Mouse (Mus musculus) lung, postnatal 14 days (tissue): ENCODE measurements around the gene Fcer1g.

Experiments used
- DNase-seq: peaks from one replicate; pipeline ENCODE4 v3.0.0; 2021

Fcer1g gene

DNA sequence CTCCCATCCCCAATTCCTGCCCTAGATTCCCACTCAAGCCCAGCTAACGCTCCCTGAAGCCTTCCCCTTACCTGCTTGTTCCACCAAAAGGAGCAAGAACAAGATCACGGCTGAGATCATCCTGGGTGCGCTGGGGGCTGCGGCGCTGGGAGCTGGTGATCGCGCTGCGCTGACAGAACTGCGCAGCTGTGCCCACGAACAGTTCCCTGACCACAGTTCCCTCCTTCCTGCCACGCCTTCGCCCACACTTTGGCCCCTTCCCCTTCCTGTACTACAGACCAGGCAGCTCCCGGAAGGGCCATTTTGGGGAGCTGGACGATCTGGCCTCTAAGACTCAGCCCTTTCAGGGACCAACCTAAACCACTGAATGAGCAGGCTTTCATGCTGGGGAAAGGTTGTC is at the start of gene Fcer1g:
TSS of gene Fcer1g (minus strand) at position 240 of the 400 bp plus-strand sequence.
- no peak for DNase-seq

DNA sequence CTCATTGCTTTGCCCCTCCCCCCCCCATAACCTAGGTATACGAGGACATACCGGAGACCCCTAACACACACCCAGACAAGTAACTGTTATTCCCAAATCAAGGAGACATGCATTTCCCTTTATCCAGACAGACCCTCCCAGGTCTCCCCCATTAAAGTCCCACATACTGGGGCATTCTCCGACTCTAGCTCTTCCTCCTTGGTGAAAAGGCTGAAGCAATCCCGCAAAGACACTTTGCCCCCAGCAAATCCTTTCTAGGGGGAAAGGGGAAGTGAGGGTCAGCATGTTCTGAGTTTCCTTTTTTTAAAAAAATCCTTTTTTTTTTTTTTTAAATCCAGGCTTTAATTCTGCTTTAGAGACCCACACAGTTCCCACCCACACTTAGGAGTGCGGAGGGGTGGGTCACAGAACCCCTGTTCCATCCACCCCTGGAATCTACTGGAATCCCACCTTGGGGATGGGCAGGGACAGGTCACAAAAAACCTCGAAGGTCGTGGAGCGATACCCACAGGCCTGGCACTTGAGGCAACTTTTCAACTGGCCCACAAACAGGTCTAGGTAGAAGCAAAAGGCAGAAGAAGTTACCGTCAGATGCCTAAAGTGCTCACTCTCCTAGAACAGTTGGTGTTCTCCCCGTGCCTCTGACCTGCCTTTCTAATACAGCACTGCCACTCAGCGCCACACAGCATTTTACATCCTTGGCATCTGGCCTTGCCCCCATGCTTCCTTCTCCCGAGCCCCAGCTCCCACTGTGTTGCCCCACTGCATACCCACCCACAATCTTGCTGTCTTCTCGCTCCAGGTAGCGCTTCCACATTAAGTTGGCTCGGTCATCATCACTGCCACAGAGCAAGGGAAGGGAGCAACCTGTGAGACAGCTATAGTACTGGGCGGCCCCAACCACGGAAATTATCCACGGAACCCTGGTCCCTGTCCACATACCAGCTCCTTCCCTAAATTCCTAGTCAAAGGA is 49.3 kb upstream of the Fcer1g start:
- DNase-seq = no peak

DNA sequence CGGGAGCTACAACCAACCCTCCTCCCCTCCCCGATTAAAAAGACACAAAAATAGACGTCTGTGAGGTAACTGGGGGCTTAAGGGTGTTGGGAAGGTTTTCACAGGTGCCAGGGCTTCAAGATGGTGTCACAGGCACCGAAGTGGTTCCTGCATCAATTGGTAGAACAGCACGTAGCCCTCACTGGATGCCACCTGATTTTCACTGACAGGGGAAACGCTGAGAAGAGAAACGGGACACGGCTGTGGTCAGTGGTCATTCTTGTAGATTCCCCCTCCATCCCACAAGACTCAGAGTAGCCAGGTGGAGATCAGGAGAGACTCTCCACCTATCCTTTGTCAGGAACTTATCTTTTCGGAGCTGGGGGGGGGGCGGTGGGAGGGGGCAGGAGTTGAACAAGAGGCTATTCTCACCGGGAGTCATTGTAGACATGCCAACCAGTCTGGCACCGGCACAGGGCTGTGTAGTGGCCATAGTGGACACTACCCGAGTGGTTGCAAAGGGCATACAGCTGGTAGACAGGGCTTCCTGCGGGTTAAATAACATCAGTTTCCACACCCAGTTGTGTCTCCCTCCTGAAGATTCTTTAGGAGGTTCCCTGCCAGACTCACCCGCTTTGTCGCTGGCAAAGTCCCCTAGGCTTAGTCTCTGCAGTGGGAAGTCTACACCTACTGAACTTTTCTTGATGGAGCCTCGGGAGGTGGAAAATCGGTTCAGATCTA is 48.1 kb upstream of the Fcer1g start:
- DNase-seq = no peak

DNA sequence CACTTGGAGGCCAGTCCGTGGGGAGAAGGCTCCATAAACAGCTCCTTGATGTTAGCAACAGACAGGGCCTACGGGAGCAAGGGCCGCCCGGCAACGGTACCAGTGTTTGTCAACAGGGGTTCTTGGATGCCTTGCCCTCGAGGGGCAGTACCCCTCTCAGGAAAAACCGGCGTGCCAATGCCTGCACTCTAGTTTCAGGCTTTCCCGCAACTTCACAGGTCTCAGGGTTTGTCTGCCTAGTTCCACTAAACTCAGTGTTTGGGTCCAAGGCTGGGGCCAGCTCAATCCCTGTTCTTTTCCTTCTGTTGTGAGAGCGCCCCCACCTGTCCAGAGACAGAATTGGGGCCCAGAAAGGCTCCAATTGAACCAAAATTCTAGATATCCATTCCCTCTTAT is 47.4 kb upstream of the Fcer1g start:
- DNase-seq = peak; percentile 89

DNA sequence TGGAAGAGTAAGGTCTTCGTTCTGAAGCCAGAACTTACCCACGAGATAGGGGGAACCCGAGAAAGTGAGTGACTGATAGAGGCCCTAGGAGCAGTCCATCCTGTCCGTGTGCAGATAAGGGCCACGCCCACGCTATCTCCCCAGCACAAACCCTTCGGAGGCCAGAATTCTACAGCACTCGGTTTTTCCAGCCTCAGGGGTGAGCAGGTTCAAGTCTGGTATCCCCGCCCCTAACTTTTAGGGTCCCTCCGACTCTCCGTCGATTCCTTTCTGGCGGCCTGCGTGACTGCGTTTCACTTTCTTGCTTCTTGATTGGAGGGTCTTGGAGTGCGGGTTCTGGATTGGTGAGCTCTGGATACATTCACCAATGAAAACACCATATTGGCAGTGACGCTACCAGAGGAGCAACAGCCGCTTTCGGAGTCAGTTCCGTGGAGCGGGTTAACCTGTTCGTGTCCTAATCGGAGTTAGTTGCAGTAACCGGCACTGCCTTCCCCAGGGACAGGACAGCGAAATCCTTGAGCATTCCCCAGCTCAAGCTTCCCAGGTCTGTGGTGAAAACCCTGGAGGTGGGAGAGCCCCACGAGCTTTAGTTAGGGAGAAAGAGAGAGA is 46.9 kb upstream of the Fcer1g start, which contains the start of gene Ppox:
TSS of gene Ppox (minus strand) at position 271 of the 612 bp plus-strand sequence.
- DNase-seq = peak; percentile 90

DNA sequence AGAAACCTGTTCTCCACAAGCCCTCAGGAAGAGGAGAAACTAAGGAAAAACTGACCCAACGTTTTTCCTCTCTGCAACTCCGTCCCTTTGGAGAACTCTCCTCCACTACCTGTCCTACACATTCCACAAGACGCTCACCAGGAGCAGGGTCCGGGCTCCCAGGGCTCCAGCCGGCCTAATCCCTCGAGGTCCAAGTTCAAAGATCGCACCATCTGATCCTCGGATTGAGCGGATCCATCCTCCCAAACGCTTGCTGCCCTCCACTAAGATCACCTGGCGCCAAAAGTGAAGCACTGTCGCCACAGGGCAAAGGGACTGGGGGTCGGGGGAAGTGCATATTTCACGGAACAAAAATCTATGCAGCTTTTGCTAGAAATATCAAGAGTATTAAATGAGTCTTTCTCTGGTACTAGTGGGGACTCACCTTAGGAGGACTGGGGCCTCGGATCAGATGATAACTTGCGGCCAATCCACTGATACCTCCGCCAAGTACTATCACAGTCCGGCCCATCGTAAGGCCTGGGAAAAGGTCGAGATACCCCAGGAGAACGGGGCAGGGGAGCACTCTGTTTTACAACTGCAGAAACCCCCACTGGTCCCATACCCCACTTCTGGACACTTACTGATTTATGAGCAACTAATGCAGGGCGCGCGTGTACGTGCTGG is 46.2 kb upstream of the Fcer1g start:
- peak; percentile 2 for DNase-seq

DNA sequence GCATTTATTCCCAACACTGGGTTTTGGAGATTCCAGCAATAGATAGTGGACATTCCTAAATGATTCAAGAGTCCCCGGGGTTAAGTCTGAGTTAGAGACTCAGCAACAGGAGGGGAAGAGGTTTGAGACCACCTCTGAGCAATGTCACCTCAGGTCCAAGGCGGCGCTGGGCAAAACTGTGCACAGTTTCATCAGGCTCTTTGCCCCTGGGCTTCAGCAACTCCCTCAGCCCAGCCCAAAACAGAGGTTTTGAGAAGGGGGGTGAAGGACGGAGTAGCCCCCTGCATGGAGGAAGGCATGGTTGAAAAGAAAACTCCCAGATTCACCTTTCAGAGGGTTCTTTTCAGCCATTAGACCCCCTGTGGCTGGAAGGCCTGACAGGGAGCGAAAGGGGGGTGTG is 45.6 kb upstream of the Fcer1g start:
- no peak for DNase-seq

DNA sequence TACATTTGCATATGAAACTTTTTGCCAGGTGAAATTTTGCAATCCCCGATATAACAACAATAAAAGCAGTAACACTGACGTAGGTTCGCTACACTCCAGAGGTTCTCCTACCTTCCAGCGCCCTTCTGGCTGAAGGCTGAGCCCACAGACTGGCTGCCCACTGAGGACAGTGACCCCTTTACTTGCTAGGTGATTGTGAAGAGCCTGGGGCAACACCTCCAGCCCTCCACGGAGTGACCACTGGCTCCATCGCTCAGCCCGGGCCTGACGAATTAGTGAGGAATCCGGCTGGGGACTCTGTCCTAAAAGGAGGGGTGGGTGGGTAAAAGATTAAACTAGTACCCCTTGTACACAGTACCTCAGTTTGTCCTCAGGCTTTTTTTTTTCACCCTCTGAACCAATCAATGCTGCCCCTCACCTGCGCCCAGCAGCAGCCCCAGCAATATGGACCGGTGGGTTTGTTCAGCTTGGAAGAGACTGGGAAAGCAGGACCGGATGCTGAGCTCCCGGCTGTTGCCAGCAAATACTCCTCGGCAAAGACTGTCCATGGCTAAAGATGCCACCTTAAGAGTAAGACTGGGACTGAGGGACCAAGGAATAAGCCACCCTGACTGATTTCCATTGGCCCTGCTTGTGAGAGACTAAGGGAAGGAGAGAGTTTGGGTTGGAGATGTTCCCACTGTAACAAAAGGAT is 45.0 kb upstream of the Fcer1g start:
- peak; percentile 0 for DNase-seq

DNA sequence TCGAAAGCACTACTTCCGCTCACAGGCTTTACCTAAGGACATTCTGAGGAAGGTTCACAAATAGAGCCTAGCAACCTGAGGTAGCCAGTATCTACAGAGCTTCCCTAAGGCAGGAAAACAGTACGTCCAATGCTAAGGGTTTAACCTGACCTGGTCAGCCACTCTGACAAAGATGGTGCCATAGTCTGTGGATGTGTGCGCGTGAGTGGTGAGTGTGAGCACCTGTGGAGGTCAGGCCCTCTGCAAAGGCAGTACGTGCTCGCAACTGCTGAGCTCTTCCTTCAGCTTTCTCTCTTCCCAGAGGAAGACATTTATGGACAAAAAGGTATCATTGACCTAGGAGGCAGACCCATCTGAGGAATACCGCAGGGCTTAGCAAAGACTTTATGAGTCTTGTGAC is 44.3 kb upstream of the Fcer1g start:
- peak; percentile 0 for DNase-seq

DNA sequence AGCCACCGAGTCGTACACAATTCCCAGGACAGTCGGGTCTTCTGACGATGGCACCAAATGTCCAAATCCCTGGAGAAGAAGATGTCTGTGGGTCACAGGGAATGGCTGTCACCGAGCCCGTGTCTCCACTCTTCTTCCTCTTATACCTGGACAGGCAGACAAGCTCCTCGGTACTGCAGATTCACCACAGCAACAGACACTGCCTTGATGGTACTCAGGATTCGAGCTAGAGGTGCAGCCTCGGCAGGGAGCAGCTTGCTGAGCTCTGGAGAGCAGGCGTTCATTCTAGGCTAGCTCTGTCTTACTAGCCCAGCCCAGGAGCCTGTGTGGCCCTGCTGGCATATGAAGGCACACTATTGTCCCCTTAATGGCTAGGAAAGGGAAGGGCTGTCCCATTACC is 43.6 kb upstream of the Fcer1g start:
- no peak for DNase-seq

DNA sequence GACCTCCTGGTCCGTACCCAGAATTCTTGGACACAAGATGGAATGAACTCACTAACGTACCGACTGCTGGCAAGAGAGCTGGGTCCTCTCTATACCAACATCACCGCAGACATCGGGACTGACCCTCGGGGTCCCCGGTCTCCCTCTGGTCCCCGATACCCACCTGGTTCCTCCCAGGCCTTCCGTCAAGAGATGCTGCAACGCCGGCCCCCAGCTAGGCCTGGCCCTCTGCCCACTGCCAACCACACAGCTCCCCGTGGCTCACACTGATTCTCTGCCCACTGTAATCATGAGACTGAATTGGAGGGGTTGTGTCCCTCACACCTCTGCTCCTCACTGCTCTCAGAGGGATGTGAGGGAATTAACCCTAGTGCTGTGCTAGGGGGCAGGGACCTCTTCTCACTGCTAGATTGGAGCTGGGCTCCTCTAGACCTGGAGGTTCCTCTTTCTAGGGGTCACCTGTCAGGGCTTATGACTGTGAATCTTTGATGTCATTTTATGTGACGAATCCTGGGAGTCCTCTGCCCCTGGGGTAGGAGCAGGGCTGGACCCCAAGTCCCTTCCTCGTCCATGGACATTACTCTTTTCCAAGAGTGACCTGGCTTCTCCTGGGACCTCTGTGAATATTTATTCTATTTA is 42.1 kb upstream of the Fcer1g start:
- no peak for DNase-seq

DNA sequence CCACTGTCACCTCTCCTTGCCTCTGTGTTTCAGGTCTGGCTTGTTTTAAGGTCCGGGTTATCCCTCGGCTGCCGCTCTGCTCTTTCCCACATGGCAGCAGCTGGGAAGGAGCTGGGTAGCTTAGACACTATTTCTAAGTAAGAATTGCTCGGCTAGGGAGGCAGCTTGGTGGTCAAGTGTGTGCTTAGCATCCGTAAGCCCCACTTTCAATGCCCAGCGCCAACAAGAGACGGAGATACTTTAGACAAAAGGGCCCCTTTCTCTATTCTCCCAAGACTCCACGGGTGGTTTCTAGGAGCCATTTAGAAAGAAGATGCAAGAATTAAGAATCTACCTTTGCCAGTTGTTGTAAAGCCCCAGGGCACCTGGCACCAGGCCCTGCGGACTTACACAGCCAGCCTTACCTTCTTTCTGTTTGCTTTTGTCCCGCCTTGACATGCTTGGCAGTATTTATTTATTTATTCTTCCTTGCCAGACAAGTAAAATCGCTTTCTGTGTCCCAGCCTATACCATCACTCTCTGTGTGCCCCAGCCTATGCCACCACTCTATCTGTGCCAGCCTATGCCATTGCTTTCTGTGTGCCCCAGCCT is 41.1 kb upstream of the Fcer1g start:
- no peak for DNase-seq

DNA sequence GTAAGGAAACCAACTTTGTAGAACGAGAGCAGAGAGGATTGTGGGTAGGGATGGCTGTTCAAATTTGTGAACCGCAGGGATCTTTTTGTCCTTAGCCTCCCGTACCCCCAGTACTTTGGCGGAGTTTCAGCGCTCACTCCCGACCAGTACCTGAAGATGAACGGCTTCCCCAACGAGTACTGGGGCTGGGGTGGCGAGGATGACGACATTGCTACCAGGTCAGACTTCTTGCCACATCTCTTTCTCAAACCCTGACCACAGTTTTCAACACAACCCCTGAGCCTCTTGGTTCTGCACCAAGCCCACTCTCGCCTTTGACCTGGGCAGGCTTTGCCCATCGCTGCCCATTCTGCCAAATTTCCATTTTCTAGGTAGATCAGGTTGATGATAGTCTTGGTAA is 40.0 kb upstream of the Fcer1g start:
- no peak for DNase-seq

DNA sequence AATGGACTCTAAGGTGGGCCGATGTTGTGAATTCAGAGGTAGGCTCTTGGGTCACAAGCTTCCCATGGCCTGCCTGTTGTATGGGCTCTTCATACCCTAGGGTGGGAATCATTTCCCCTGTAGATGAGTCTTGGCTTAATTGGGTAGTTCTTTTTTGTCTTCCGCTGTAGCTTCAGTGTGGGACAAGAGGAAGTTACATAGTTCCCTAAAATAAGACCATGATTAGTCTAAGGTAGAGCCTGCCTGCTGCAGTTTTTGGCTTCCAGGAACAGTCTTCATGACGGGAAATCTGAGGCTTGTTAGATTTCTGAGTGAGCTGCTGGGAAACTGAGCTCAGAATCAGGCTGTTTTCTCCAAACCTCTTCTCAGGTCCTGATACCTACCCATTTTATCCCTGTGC is 37.9 kb upstream of the Fcer1g start:
- no peak for DNase-seq

DNA sequence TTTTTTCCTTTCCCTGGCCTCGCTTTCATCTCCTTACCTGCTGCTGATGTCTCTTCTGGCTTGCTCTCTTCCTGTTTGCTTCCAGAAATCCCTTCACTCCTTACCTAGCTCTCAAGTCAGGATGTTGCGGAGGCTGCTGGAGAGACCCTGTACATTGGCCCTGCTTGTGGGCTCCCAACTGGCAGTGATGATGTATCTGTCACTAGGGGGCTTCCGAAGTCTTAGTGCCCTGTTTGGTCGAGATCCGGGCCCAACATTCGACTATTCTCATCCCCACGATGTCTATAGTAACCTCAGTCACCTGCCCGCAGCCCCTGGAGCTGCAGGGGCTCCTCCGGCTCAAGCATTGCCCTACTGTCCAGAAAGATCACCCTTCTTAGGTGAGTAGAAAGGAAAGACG is 37.5 kb upstream of the Fcer1g start:
- DNase-seq = no peak

DNA sequence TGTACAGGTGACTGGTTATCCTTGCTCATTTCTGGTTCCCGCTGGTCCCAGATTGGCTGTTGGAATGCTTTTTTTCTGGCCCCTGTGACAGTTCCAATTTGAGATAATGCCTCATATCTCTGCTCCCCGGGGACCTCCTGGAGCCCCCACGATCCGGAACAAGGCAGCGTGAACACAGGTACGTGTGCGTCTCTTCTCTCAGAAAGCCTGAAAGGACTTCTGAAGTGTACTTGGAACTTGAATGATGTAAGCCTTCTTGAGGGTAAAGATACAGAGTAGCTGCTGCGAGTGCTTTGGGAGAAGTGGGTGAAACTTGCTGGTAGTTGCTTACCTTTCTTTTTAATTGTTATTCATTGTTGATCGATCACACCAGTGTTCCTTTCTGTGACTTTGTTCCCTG is 37.0 kb upstream of the Fcer1g start:
- DNase-seq = no peak

DNA sequence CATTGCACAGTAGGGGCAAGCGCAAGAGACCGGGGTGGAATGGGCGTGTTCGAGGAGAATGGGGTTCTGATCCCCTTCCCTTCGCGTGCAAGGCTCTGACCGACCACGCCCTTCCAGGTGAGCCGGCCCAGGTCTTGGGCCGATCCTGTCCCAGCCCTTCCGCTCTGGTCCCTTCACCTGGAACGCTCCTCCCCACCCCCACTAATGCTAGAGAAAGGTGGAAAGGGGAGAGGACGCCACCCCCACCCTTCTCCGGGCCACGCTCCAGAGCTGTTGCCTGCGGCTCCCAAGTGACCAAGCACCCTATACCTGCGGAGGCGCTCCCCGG is 36.4 kb upstream of the Fcer1g start:
- peak; percentile 67 for DNase-seq

DNA sequence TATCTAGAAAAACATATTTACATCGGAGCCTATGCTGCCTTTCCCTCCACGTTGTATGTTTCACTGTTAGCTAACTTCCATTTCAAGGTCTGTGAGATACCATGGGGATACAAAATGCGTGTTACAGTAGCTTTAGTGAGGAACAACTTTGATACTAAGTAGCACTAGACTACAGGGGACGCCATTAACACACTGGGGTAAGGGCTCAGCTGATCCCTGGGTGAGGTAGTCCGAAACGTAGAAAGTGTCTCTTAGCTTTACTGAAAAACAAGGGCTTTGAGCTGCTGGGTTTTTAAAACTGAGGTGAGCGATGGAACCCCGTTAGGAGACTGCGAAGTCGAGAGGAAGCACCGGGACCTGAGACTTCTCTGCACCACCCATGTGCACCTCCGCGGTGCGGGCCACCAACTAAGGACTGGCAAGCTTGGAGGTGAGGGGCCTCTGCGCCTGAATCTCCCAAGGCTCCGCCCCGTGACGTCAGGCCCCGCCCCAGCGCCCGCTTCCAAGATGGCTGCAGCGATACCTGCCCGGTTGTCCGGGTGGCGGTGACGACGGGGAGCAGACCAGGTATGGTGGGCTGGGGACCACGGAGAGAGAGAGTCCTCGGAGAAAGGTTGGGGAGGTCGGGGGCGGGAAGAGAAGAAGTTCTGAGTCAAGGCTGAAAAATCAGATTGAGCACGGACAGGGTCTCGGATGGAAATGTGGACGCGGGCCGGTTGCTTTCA is 35.8 kb upstream of the Fcer1g start, which contains the start of gene B4galt3:
TSS of gene B4galt3 (plus strand) at position 481 of the 725 bp plus-strand sequence.
- peak; percentile 98 for DNase-seq

DNA sequence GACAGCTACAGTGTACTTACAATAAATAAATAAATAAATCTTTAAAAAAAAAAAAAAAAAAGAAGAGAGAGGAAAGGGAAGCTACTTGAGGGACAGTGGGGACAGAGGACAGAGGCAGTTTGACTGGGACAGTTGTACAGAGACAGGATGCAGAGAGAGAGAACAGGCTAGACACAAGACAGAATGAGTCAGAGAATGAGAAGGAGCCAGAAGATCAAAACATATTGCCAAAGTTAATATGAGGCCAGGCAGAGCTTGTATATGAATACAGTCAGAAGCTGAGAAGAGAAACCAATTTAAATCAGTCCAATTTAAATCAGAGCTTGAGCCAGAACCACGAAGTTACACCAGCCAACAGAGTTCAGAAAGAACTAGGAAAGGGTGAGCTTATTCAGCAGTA is 34.2 kb upstream of the Fcer1g start:
- DNase-seq = no peak

DNA sequence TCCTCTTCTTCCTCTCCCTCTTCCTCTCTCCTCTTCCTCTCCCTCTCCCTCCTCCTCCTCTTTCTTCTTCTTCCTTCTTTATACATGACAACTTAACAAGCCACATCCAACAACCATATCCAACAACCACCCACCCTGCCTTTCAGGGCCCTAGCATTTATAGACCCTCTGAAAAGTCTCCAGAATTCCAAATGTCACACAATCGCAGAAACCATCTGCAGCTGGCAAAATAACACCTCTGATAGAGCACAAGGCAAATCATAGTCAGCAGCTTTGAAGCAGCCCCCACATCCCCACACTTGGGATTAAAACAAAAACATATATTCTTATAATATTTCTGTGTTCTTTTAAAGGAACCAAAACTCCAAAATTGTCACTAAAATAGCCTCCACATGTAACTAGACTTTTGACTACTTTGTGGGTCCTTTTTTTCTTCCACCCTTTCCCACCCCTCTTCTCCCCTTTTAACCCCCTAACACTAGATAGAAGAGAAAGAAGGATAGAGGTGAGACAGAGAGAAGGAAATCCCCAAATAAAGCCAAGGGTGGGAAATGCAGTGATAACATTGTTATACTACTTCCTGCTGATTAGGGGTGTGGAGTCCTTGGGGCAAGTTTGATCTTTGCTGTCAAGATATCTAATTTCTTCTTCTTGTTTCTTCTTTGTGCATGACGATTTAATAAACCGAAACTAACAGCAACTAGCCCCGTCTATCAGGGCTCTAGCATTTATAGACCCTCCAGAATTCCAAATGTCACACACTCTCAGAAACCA is 32.0 kb upstream of the Fcer1g start:
- DNase-seq = no peak
